Mouse (Mus musculus): ENCODE results near the gene Rbfox1. TPM values are rescaled to one million over a fixed set of nuclear protein-coding genes. Genes with fewer than 3 reads are reported as not detected.

Rbfox1 gene
- polyA plus RNA-seq, 2 experiments from 2014 or later = not detected

GRCm38 (mm10) chr16:5992045-5993011 lies 107.2 kb downstream of the Rbfox1 start:
- no peak for ATAC-seq

GRCm38 (mm10) chr16:5997136-5997535 lies 112.0 kb downstream of the Rbfox1 start:
- no peak for ATAC-seq

- ATAC-seq = no peak
Measured at GRCm38 (mm10) chr16:5997651-5998050, 112.5 kb downstream of the Rbfox1 start.

GRCm38 (mm10) chr16:6000016-6000415 lies 114.9 kb downstream of the Rbfox1 start:
- no peak for ATAC-seq

GRCm38 (mm10) chr16:6006996-6007395 lies 121.8 kb downstream of the Rbfox1 start:
- ATAC-seq = no peak

GRCm38 (mm10) chr16:6012853-6013252 lies 127.7 kb downstream of the Rbfox1 start:
- no peak for ATAC-seq

- no peak for ATAC-seq
Measured at GRCm38 (mm10) chr16:6018639-6019038, 133.5 kb downstream of the Rbfox1 start.

- ATAC-seq = no peak
Measured at GRCm38 (mm10) chr16:6019361-6019760, 134.2 kb downstream of the Rbfox1 start.

- no peak for ATAC-seq
Measured at GRCm38 (mm10) chr16:6031280-6031679, 146.1 kb downstream of the Rbfox1 start.

- no peak for ATAC-seq
Measured at GRCm38 (mm10) chr16:6032563-6032962, 147.4 kb downstream of the Rbfox1 start.

- no peak for ATAC-seq
Measured at GRCm38 (mm10) chr16:6034876-6035275, 149.7 kb downstream of the Rbfox1 start.

GRCm38 (mm10) chr16:6037009-6037408 lies 151.9 kb downstream of the Rbfox1 start:
- no peak for ATAC-seq

- no peak for ATAC-seq
Measured at GRCm38 (mm10) chr16:6042766-6043165, 157.6 kb downstream of the Rbfox1 start.

- ATAC-seq = no peak
Measured at GRCm38 (mm10) chr16:6048601-6049000, 163.4 kb downstream of the Rbfox1 start.

- ATAC-seq = no peak
Measured at GRCm38 (mm10) chr16:6062495-6062894, 177.3 kb downstream of the Rbfox1 start.

GRCm38 (mm10) chr16:6065481-6065880 lies 180.3 kb downstream of the Rbfox1 start:
- ATAC-seq = no peak

- no peak for ATAC-seq
Measured at GRCm38 (mm10) chr16:6075442-6076050, 190.4 kb downstream of the Rbfox1 start.

- no peak for ATAC-seq
Measured at GRCm38 (mm10) chr16:6079017-6079416, 193.9 kb downstream of the Rbfox1 start.

GRCm38 (mm10) chr16:6084701-6085365 lies 199.7 kb downstream of the Rbfox1 start:
- ATAC-seq = no peak

GRCm38 (mm10) chr16:6086200-6086599 lies 201.0 kb downstream of the Rbfox1 start:
- no peak for ATAC-seq

- ATAC-seq = no peak
Measured at GRCm38 (mm10) chr16:6091326-6092123, 206.4 kb downstream of the Rbfox1 start.

- ATAC-seq = no peak
Measured at GRCm38 (mm10) chr16:6095604-6096372, 210.6 kb downstream of the Rbfox1 start.

Data from activated CD4-positive, CD25-positive, alpha-beta regulatory T cell, adult 4 months (primary cell).